Mouse (Mus musculus) kidney, embryonic 14.5 days (tissue): ENCODE measurements around the gene Acot5. TPM values are rescaled to one million over a fixed set of nuclear protein-coding genes. Genes with fewer than 3 reads are reported as not detected.

Experiments
- ATAC-seq: fragments of 200-750 bp; cut with Nextera tagmentation; 2 replicates; pipeline ENCODE4 v1.8.0; 2017; ENCODE audit warnings: moderate number of reproducible peaks, mild to moderate bottlenecking, moderate TSS enrichment, moderate library complexity; ENCODE audit not compliant: low FRiP score, low TSS enrichment
- H3K27ac ChIP-seq: fragments of 300-500 bp; sonication (generic); 2 replicates; pipeline ENCODE4 v1.5.1; 2014; ENCODE audit warnings: low read depth, mild to moderate bottlenecking, low read length, moderate library complexity, mixed read lengths
- H3K27me3 ChIP-seq: fragments of 300-500 bp; sonication (generic); 2 replicates; pipeline ENCODE4 v1.6.1; 2014; ENCODE audit warnings: mild to moderate bottlenecking, low read length; ENCODE audit not compliant: control insufficient read depth, insufficient read depth
- H3K36me3 ChIP-seq: fragments of 300-500 bp; sonication (generic); 2 replicates; pipeline ENCODE4 v1.6.1; 2014; ENCODE audit warnings: low read length, mixed read lengths; ENCODE audit not compliant: control insufficient read depth, insufficient read depth
- H3K4me1 ChIP-seq: fragments of 300-500 bp; sonication (generic); 2 replicates; pipeline ENCODE4 v1.6.1; 2014; ENCODE audit warnings: low read length, mixed read lengths; ENCODE audit not compliant: control insufficient read depth, insufficient read depth
- H3K4me2 ChIP-seq: fragments of 300-500 bp; sonication (generic); replicated peaks from 2 replicates; pipeline ENCODE4 v1.6.1; 2014; ENCODE audit warnings: low read depth, mild to moderate bottlenecking, low read length
- H3K4me3 ChIP-seq: fragments of 300-500 bp; sonication (generic); 2 replicates; pipeline ENCODE4 v1.5.1; 2014; ENCODE audit warnings: mild to moderate bottlenecking, low read length
- H3K9ac ChIP-seq: fragments of 300-500 bp; sonication (generic); 2 replicates; pipeline ENCODE4 v1.6.1; 2014; ENCODE audit warnings: low read depth, mild to moderate bottlenecking, low read length, moderate library complexity
- H3K9me3 ChIP-seq: fragments of 300-500 bp; sonication (generic); 2 replicates; pipeline ENCODE4 v1.6.1; 2016; ENCODE audit warnings: low read length; ENCODE audit not compliant: control insufficient read depth
- WGBS: fragments of 180-500 bp; shearing (Covaris S2); extraction: QIAGEN DNeasy Blood & Tissue Kit; methylation state at CpG from one replicate; pipeline ENCODE4 v1.1.7; 2014; 5-methylcytosine and 5-hydroxymethylcytosine counted together
- polyA plus RNA-seq: library from polyadenylated mRNA; unstranded; fragments of >200 nt; fragmentation: Nextera tagmentation; extraction: Ambion mirVana; gene quantifications from 2 replicates; pipeline ENCODE4 v1.2.1, GENCODE M21; 2014

Acot5 gene
- polyA plus RNA-seq, 1 experiment from 2014 or later: not detected

DNA sequence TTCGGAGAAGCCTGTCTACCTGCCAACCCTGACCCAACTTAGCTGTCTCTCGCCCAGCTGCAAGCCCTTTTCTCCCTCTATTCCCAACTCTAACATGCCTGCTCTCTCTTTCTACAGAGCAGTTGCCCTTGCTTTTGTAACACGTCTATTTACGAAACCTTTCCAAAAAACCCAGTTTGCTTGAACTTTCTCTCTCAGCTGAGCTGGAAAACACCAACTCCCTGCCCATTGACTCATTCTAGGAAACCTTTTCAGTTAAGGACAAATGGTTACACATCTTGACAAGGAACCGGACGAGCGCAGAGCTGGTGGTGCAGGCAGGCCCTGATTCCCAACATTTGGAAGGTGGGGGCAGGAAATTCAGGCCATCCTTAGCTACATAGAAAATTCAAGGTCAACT is 16.5 kb upstream of the Acot5 start:
- no peak overlapping the region for H3K4me2 ChIP-seq
- no peak overlapping the region for H3K4me3 ChIP-seq
- H3K27me3 ChIP-seq: peaks cover 9% of the 10 kb centered on the region; the same call in 1 of the 2 replicates
- no peak overlapping the region for H3K9ac ChIP-seq
- 89% methylated on average over 7 of the region's 7 CpGs for WGBS
- no peaks in the 10 kb centered on the region for H3K36me3 ChIP-seq
- H3K27ac ChIP-seq: no peak overlapping the region
- ATAC-seq: no peak
- peaks cover 7% of the 10 kb centered on the region for H3K9me3 ChIP-seq
- no peaks in the 10 kb centered on the region for H3K4me1 ChIP-seq

DNA sequence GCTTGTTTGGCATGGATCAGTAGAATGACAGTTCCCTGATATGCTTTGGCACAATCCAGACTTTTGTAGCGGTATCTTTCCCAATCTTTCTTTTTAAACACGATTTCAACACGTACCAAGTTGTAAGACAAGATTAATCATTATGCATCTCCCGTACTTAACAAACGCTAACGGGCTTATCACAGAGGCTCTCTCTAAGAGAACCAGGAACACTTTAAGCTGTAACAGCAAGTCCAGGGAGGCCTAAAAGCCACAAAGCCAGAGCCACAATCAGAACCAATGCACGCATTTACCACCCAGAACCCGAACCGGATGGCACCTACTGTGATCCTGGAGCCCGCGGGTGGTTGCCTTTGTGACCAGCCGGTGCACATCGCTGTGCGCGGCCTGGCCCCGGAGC is 16.0 kb upstream of the Acot5 start:
- H3K27ac ChIP-seq: no peak overlapping the region
- H3K4me2 ChIP-seq: peak overlapping the region; percentile 79
- H3K9ac ChIP-seq: peak overlapping the region; percentile 50; the same call in 1 of the 2 replicates
- no peaks in the 10 kb centered on the region for H3K36me3 ChIP-seq
- H3K4me1 ChIP-seq: no peaks in the 10 kb centered on the region
- 18% methylated on average over 16 of the region's 16 CpGs for whole genome bisulfite sequencing
- peak overlapping the region; percentile 42 for H3K4me3 ChIP-seq
- ATAC-seq: no peak
- peaks cover 5% of the 10 kb centered on the region for H3K9me3 ChIP-seq
- peaks cover 9% of the 10 kb centered on the region; the same call in 1 of the 2 replicates for H3K27me3 ChIP-seq

DNA sequence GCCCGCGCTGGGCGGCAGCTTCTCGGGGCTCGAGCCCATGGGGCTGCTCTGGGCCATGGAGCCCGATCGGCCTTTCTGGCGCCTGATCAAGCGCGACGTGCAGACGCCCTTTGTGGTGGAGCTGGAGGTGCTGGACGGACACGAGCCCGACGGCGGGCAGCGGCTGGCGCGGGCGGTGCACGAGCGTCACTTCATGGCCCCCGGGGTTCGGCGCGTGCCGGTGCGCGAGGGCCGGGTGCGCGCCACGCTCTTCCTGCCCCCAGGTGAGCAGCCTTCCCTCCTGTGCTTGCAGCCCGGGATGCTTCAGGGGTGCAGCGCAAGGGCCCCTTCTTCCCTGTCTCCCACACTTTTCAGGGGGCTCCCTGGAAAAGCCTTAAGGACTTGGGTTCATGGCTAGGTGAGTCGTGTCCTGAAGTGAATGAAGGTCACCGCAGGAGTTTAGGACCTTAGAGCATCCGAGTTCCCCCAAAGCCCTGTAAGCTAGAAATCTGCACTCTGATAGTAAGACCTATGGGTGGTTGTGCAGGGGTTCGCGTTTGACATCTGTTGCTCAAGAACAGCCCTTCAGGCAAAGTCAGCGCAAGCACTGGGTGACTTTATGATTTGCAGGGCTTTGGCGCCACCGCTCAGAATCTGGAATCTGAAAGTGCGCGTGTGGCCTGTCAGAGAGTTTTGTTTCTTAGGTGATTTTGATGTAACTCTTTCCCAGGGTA is 15.3 kb upstream of the Acot5 start:
- Histone ChIP-seq H3K4me3 (peak overlapping the region; percentile 42), H3K4me2 (peak overlapping the region; percentile 79), H3K27me3 (peaks cover 9% of the 10 kb centered on the region; the same call in 1 of the 2 replicates), H3K9me3 (no peaks in the 10 kb centered on the region), H3K27ac (no peak overlapping the region), H3K36me3 (no peaks in the 10 kb centered on the region), H3K9ac (peak overlapping the region; percentile 50), H3K4me1 (no peaks in the 10 kb centered on the region)
- ATAC-seq: peak; percentile 39; the same call in 1 of the 2 replicates
- 2% methylated on average over 34 of the region's 46 CpGs for WGBS

DNA sequence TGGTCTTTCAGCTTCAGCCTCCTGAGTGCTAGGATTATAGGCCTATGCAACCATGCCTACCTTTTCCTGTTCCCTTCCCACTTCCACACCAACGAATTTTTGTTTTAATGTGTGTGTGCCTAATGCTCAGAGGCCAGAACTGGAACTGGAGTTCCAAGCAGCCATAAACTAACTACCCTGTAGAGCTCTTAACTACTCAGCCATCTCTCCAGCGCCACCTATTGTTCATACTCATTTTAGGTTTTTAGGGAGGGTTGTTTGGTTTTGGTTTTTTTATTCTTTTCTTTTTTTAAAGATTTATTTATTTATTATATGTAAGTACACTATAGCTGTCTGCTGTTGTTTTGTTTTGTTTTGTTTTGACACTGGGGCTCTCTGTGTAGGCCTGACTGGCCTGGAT is 8.2 kb upstream of the Acot5 start:
- no peak overlapping the region for H3K9ac ChIP-seq
- no peak overlapping the region for H3K27ac ChIP-seq
- no peaks in the 10 kb centered on the region for H3K4me1 ChIP-seq
- 31% methylated on average over 2 of the region's 2 CpGs for WGBS
- H3K9me3 ChIP-seq: no peaks in the 10 kb centered on the region
- H3K4me2 ChIP-seq: no peak overlapping the region
- ATAC-seq: no peak
- no peak overlapping the region for H3K4me3 ChIP-seq
- H3K27me3 ChIP-seq: no peaks in the 10 kb centered on the region
- H3K36me3 ChIP-seq: no peaks in the 10 kb centered on the region

DNA sequence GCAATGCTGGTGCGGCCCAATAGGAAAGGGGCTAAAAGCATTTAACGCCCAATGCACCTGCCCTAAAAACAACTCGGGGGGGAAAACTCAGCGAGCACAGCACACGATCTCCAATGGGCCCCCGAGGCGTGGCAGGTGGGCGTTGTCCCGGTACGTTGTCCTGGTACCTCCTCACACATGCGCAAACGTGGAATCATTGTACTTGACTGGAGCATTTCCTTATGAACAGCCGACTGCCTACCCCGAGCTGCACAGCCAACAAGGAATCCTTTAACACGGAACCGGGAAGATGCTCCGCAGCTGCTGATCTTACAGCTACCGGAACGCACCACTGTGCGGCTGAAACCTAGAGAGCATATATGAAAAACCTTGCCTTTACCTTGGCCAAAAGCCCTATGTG is 6.8 kb upstream of the Acot5 start:
- no peak overlapping the region for H3K4me3 ChIP-seq
- ATAC-seq: no peak
- H3K36me3 ChIP-seq: no peaks in the 10 kb centered on the region
- no peaks in the 10 kb centered on the region for H3K27me3 ChIP-seq
- H3K9me3 ChIP-seq: no peaks in the 10 kb centered on the region
- H3K4me2 ChIP-seq: no peak overlapping the region
- H3K27ac ChIP-seq: no peak overlapping the region
- no peak overlapping the region for H3K9ac ChIP-seq
- no peaks in the 10 kb centered on the region for H3K4me1 ChIP-seq
- WGBS: 94% methylated on average over 20 of the region's 20 CpGs

DNA sequence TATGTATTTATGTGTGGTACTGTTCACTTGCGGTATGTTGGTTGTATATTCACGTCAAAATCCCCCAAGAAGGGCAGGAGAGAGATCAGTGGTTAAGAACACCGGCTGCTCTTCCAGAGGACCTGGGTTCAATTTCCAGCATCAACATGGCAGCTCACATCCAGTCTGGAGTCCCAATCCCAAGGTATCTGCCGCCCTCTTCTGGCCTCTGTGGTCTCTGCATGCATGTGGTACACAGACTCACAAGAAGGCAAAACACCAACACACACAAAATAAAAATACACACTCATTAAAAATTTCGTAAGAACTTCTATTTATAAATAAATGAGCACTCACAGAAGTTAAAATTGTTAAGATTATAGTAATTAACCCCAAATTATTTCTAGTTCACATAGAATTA is 5.9 kb upstream of the Acot5 start:
- WGBS: 75% methylated on average over 5 of the region's 5 CpGs
- ATAC-seq: no peak

DNA sequence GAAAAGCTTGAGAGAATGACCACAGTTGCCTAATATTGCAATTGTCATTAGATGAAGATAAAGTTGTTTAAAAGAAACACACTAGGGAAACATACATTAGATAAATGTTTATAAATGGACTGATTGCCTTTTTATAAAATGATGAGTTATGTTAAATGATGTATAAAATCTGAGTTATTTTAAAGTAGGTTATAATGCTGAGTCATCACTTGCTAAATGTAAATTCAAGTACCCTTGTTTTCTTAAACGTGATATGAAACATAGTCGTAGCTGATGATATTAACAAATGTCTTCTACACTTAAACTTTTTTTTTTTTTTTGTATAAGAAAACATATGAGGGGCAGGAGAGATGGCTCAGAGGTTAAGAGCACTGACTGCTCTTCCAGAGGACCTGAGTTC is 5.3 kb upstream of the Acot5 start:
- 88% methylated on average over 2 of the region's 2 CpGs for WGBS
- no peaks in the 10 kb centered on the region for H3K36me3 ChIP-seq

More for the DNA sequence above, 5.9 kb upstream of the Acot5 start:
- Histone ChIP-seq H3K27me3 (no peaks in the 10 kb centered on the region), H3K9me3 (no peaks in the 10 kb centered on the region), H3K9ac (no peak overlapping the region), H3K4me2 (no peak overlapping the region), H3K4me3 (no peak overlapping the region), H3K27ac (no peak overlapping the region), H3K36me3 (no peaks in the 10 kb centered on the region), H3K4me1 (no peaks in the 10 kb centered on the region)

DNA sequence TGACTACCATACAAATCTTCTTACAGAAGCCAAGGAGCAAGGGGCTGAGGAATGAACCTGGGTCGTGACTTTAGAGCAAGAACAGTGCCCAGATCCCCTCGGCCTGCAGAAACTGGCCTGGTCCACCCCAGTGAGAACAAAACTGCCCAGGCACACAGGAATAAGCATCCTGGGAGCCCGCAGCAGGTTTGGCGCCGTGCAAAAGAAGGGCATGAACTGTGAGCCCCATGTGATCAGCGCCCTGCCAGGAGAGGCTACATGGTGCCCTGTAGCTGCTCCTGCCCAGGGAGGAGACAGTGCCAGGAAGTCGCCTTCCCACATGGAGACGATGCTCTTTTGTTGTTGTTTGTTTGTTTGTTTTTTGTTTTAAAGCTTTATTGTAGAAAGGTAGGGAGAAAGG is 4.5 kb upstream of the Acot5 start:
- Histone ChIP-seq H3K4me3 (no peak overlapping the region), H3K27me3 (peaks cover 9% of the 10 kb centered on the region; the same call in 1 of the 2 replicates), H3K4me1 (no peaks in the 10 kb centered on the region), H3K9me3 (no peaks in the 10 kb centered on the region), H3K36me3 (no peaks in the 10 kb centered on the region), H3K27ac (no peak overlapping the region), H3K4me2 (no peak overlapping the region), H3K9ac (no peak overlapping the region)
- WGBS: 78% methylated on average over 8 of the region's 8 CpGs
- no peak for ATAC-seq

More for the DNA sequence above, 5.3 kb upstream of the Acot5 start:
- no peak for ATAC-seq
- no peak overlapping the region for H3K4me3 ChIP-seq
- H3K9ac ChIP-seq: no peak overlapping the region
- no peaks in the 10 kb centered on the region for H3K9me3 ChIP-seq
- peaks cover 3% of the 10 kb centered on the region; the same call in 1 of the 2 replicates for H3K27me3 ChIP-seq
- H3K4me1 ChIP-seq: no peaks in the 10 kb centered on the region
- H3K4me2 ChIP-seq: no peak overlapping the region
- no peak overlapping the region for H3K27ac ChIP-seq

DNA sequence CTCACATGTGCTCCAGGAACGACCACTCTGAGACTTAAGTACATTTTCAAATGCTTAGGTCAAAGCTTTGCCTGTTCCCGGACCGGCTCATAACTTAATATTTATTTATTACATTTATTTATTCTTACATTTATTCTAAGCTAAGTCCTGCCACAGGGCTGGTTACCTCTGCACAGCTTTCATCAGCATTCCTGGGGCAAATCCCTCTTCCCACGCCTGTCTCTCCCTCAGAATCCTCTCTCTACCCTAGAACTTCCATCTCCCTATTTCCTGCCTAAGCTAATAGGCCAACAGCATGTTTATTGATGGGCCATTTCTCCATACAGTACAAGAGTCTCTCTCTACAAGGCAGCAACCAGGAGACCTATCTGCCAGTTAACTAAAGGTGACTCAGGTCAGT is 1.4 kb upstream of the Acot5 start:
- no peak overlapping the region for H3K4me3 ChIP-seq
- H3K36me3 ChIP-seq: no peaks in the 10 kb centered on the region
- H3K9ac ChIP-seq: no peak overlapping the region
- ATAC-seq: no peak
- no peaks in the 10 kb centered on the region for H3K4me1 ChIP-seq
- 85% methylated on average over 4 of the region's 4 CpGs for WGBS
- no peaks in the 10 kb centered on the region for H3K9me3 ChIP-seq
- H3K27me3 ChIP-seq: peaks cover 9% of the 10 kb centered on the region; the same call in 1 of the 2 replicates
- H3K27ac ChIP-seq: no peak overlapping the region
- no peak overlapping the region for H3K4me2 ChIP-seq
